Mouse (Mus musculus) intestine, postnatal 0 days (tissue): ENCODE measurements around the gene Gale. TPM values are rescaled to one million over a fixed set of nuclear protein-coding genes. Genes with fewer than 3 reads are reported as not detected.

Experiments
- ATAC-seq: fragments of 200-750 bp; cut with Nextera tagmentation; 2 replicates; pipeline ENCODE4 v1.8.0; 2017; ENCODE audit warnings: mild to moderate bottlenecking, moderate TSS enrichment, moderate library complexity
- H3K27ac ChIP-seq: fragments of 300-500 bp; sonication (generic); 2 replicates; pipeline ENCODE4 v1.5.1; 2014; ENCODE audit warnings: mild to moderate bottlenecking, low read depth, low read length, moderate library complexity
- H3K27me3 ChIP-seq: fragments of 300-500 bp; sonication (generic); replicated peaks from 2 replicates; pipeline ENCODE4 v1.6.1; 2014; ENCODE audit warnings: low read length, mixed read lengths; ENCODE audit not compliant: control insufficient read depth, insufficient read depth
- H3K36me3 ChIP-seq: fragments of 300-500 bp; sonication (generic); 2 replicates; pipeline ENCODE4 v1.6.1; 2014; ENCODE audit warnings: mild to moderate bottlenecking, moderate library complexity; ENCODE audit not compliant: control insufficient read depth, insufficient read depth
- H3K4me1 ChIP-seq: fragments of 300-500 bp; sonication (generic); replicated peaks from 2 replicates; pipeline ENCODE4 v1.6.1; 2014; ENCODE audit warnings: antibody characterized with exemption, low read length, mixed read lengths; ENCODE audit not compliant: control insufficient read depth, insufficient read depth
- H3K4me2 ChIP-seq: fragments of 300-500 bp; sonication (generic); replicated peaks from 2 replicates; pipeline ENCODE4 v1.6.1; 2014; ENCODE audit warnings: low read depth, mild to moderate bottlenecking, moderate library complexity
- H3K4me3 ChIP-seq: fragments of 300-500 bp; sonication (generic); 2 replicates; pipeline ENCODE4 v1.5.1; 2014; ENCODE audit warnings: low read depth, low read length
- H3K9ac ChIP-seq: fragments of 300-500 bp; sonication (generic); 2 replicates; pipeline ENCODE4 v1.6.1; 2014; ENCODE audit warnings: mild to moderate bottlenecking, low read depth, low read length
- H3K9me3 ChIP-seq: fragments of 300-500 bp; sonication (generic); 2 replicates; pipeline ENCODE4 v1.6.1; 2016; ENCODE audit warnings: mixed run types; ENCODE audit not compliant: control insufficient read depth
- CTCF ChIP-seq: sonication (generic); IDR thresholded peaks from 2 replicates; pipeline ENCODE4 v1.5.1; 2016; ENCODE audit warnings: low read depth, mild to moderate bottlenecking, control low read depth, antibody characterized with exemption, moderate library complexity
- WGBS: fragments of 180-500 bp; shearing (Covaris S2); extraction: QIAGEN DNeasy Blood & Tissue Kit; methylation state at CpG from one replicate; pipeline ENCODE4 v1.1.7; 2014; 5-methylcytosine and 5-hydroxymethylcytosine counted together
- polyA plus RNA-seq: library from polyadenylated mRNA; unstranded; fragments of >200 nt; fragmentation: Nextera tagmentation; extraction: Ambion mirVana; gene quantifications from 2 replicates; pipeline ENCODE4 v1.2.1, GENCODE M21; 2015

Gene Gale
- polyA plus RNA-seq, 1 experiment from 2014 or later: 131 TPM

GRCm38 (mm10) chr4:136004921-136005320 lies 41.4 kb downstream of the Gale start:
- no peak for ATAC-seq
- H3K27ac ChIP-seq: no peak overlapping the region
- no peak overlapping the region for H3K4me3 ChIP-seq
- H3K9me3 ChIP-seq: no peaks in the 10 kb centered on the region
- H3K27me3 ChIP-seq: no peaks in the 10 kb centered on the region
- no peak for TF ChIP-seq CTCF
- peaks cover 75% of the 10 kb centered on the region for H3K36me3 ChIP-seq
- no peak overlapping the region for H3K4me2 ChIP-seq
- no peaks in the 10 kb centered on the region for H3K4me1 ChIP-seq
- WGBS: 87% methylated on average over 2 of the region's 2 CpGs
- no peak overlapping the region for H3K9ac ChIP-seq

DNA sequence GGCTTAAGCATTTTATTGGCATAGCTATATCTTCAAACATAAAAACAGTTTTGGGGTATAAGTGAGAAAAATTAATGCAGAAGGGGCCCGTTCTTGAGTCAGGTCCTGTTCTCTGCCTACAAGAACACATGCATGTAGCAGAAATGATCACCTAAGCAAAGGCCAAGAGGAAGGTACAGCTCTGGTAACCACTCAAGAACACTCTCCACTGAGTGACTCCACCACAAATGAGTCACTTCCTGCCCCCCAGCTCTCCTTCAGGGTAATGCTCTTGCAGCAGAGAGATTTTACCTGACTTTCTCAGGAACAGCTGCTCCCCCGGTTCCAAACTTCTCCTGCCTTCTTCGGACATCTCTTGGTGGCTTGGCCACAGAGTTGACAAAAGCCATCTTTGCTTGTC lies 43.3 kb downstream of the Gale start:
- H3K36me3 ChIP-seq: peaks cover 92% of the 10 kb centered on the region
- no peaks in the 10 kb centered on the region for H3K9me3 ChIP-seq
- no peak overlapping the region for H3K9ac ChIP-seq
- no peak overlapping the region for H3K27ac ChIP-seq
- 92% methylated on average over 3 of the region's 3 CpGs for WGBS
- H3K4me1 ChIP-seq: no peaks in the 10 kb centered on the region
- H3K27me3 ChIP-seq: no peaks in the 10 kb centered on the region
- no peak for TF ChIP-seq CTCF
- no peak for ATAC-seq
- no peak overlapping the region for H3K4me2 ChIP-seq
- H3K4me3 ChIP-seq: no peak overlapping the region

- Histone ChIP-seq H3K4me2 (no peak overlapping the region), H3K27me3 (no peaks in the 10 kb centered on the region), H3K9me3 (no peaks in the 10 kb centered on the region), H3K27ac (no peak overlapping the region), H3K36me3 (peaks cover 89% of the 10 kb centered on the region), H3K4me1 (no peaks in the 10 kb centered on the region), H3K4me3 (no peak overlapping the region), H3K9ac (no peak overlapping the region)
- no peak for TF ChIP-seq CTCF
- ATAC-seq: no peak
- 87% methylated on average over 8 of the region's 8 CpGs for WGBS
Measured at GRCm38 (mm10) chr4:136008782-136009447, 45.4 kb downstream of the Gale start.

GRCm38 (mm10) chr4:136010586-136010985 lies 47.1 kb downstream of the Gale start:
- no peak overlapping the region for H3K4me2 ChIP-seq
- 82% methylated on average over 4 of the region's 4 CpGs for WGBS

GRCm38 (mm10) chr4:136016059-136016602 lies 52.6 kb downstream of the Gale start:
- Histone ChIP-seq H3K9me3 (no peaks in the 10 kb centered on the region), H3K27ac (no peak overlapping the region), H3K36me3 (peaks cover 24% of the 10 kb centered on the region), H3K4me1 (no peaks in the 10 kb centered on the region; the same call in 1 of the 2 replicates), H3K27me3 (no peaks in the 10 kb centered on the region), H3K9ac (no peak overlapping the region), H3K4me3 (no peak overlapping the region), H3K4me2 (no peak overlapping the region)
- WGBS: 64% methylated on average over 3 of the region's 3 CpGs
- ATAC-seq: no peak
- TF ChIP-seq CTCF: no peak

More at GRCm38 (mm10) chr4:136010586-136010985, 47.1 kb downstream of the Gale start:
- no peaks in the 10 kb centered on the region for H3K4me1 ChIP-seq
- H3K9ac ChIP-seq: no peak overlapping the region
- H3K36me3 ChIP-seq: peaks cover 73% of the 10 kb centered on the region
- H3K27me3 ChIP-seq: no peaks in the 10 kb centered on the region
- TF ChIP-seq CTCF: no peak
- ATAC-seq: no peak
- no peaks in the 10 kb centered on the region for H3K9me3 ChIP-seq
- H3K4me3 ChIP-seq: no peak overlapping the region
- peak overlapping the region; percentile 28; the same call in 1 of the 2 replicates for H3K27ac ChIP-seq

Other genes with a start within 250 kb of the Gale start
- gene Il22ra1, start 235.6 kb upstream of the Gale start, polyA plus RNA-seq: 7.7 and 7.8 TPM in 2 replicates
- gene Myom3, start 204.0 kb upstream of the Gale start, polyA plus RNA-seq: 0.66 and 0.72 TPM in 2 replicates
- 84.2 and 89.2 TPM in 2 replicates for gene Srsf10, start 108.0 kb upstream of the Gale start, polyA plus RNA-seq
- gene Pnrc2, start 89.9 kb upstream of the Gale start, polyA plus RNA-seq: 103 and 114 TPM in 2 replicates
- 0.14 and 0.24 TPM in 2 replicates for gene Cnr2, start 68.3 kb upstream of the Gale start, polyA plus RNA-seq
- gene Fuca1, start 43.0 kb upstream of the Gale start, polyA plus RNA-seq: 717 and 739 TPM in 2 replicates
- gene Hmgcl, start 17.3 kb upstream of the Gale start, polyA plus RNA-seq: 232 and 235 TPM in 2 replicates
- 90.3 and 94.9 TPM in 2 replicates for gene Lypla2, start 8.9 kb downstream of the Gale start, polyA plus RNA-seq
- gene Pithd1, start 23.5 kb downstream of the Gale start, polyA plus RNA-seq: 56.7 and 57.7 TPM in 2 replicates
- gene Eloa, start 58.0 kb downstream of the Gale start, polyA plus RNA-seq: 17.1 and 18.3 TPM in 2 replicates
- gene Rpl11, start 89.7 kb downstream of the Gale start, polyA plus RNA-seq: 268 and 276 TPM in 2 replicates
- 106 and 118 TPM in 2 replicates for gene Id3, start 179.8 kb downstream of the Gale start, polyA plus RNA-seq
- 4.1 and 4.2 TPM in 2 replicates for gene E2f2, start 208.7 kb downstream of the Gale start, polyA plus RNA-seq
- 0.95 and 1.1 TPM in 2 replicates for gene Asap3, start 242.6 kb downstream of the Gale start, polyA plus RNA-seq